Mouse (Mus musculus) intestine, postnatal 0 days (tissue): ENCODE data around the gene Runx1. TPM values are rescaled to one million over a fixed set of nuclear protein-coding genes. Genes with fewer than 3 reads are reported as not detected.

Source experiments
- ATAC-seq: fragments of 200-750 bp; cut with Nextera tagmentation; 2 replicates; pipeline ENCODE4 v1.8.0; 2017; ENCODE audit warnings: mild to moderate bottlenecking, moderate TSS enrichment, moderate library complexity
- H3K27ac ChIP-seq: fragments of 300-500 bp; sonication (generic); 2 replicates; pipeline ENCODE4 v1.5.1; 2014; ENCODE audit warnings: mild to moderate bottlenecking, low read depth, low read length, moderate library complexity
- H3K27me3 ChIP-seq: fragments of 300-500 bp; sonication (generic); replicated peaks from 2 replicates; pipeline ENCODE4 v1.6.1; 2014; ENCODE audit warnings: low read length, mixed read lengths; ENCODE audit not compliant: control insufficient read depth, insufficient read depth
- H3K36me3 ChIP-seq: fragments of 300-500 bp; sonication (generic); 2 replicates; pipeline ENCODE4 v1.6.1; 2014; ENCODE audit warnings: mild to moderate bottlenecking, moderate library complexity; ENCODE audit not compliant: control insufficient read depth, insufficient read depth
- H3K4me1 ChIP-seq: fragments of 300-500 bp; sonication (generic); replicated peaks from 2 replicates; pipeline ENCODE4 v1.6.1; 2014; ENCODE audit warnings: antibody characterized with exemption, low read length, mixed read lengths; ENCODE audit not compliant: control insufficient read depth, insufficient read depth
- H3K4me2 ChIP-seq: fragments of 300-500 bp; sonication (generic); replicated peaks from 2 replicates; pipeline ENCODE4 v1.6.1; 2014; ENCODE audit warnings: low read depth, mild to moderate bottlenecking, moderate library complexity
- H3K4me3 ChIP-seq: fragments of 300-500 bp; sonication (generic); 2 replicates; pipeline ENCODE4 v1.5.1; 2014; ENCODE audit warnings: low read depth, low read length
- H3K9ac ChIP-seq: fragments of 300-500 bp; sonication (generic); 2 replicates; pipeline ENCODE4 v1.6.1; 2014; ENCODE audit warnings: mild to moderate bottlenecking, low read depth, low read length
- H3K9me3 ChIP-seq: fragments of 300-500 bp; sonication (generic); 2 replicates; pipeline ENCODE4 v1.6.1; 2016; ENCODE audit warnings: mixed run types; ENCODE audit not compliant: control insufficient read depth
- CTCF ChIP-seq: sonication (generic); IDR thresholded peaks from 2 replicates; pipeline ENCODE4 v1.5.1; 2016; ENCODE audit warnings: low read depth, mild to moderate bottlenecking, control low read depth, antibody characterized with exemption, moderate library complexity
- WGBS: fragments of 180-500 bp; shearing (Covaris S2); extraction: QIAGEN DNeasy Blood & Tissue Kit; methylation state at CpG from one replicate; pipeline ENCODE4 v1.1.7; 2014; 5-methylcytosine and 5-hydroxymethylcytosine counted together
- polyA plus RNA-seq: library from polyadenylated mRNA; unstranded; fragments of >200 nt; fragmentation: Nextera tagmentation; extraction: Ambion mirVana; gene quantifications from 2 replicates; pipeline ENCODE4 v1.2.1, GENCODE M21; 2015

The Runx1 gene
- polyA plus RNA-seq, 1 experiment from 2014 or later, result 1.7 TPM

- WGBS, result 92% methylated on average over 6 of the region's 6 CpGs
- ATAC-seq, result no peak
Measured at GRCm38 (mm10) chr16:92591783-92592182, 234.2 kb downstream of the Runx1 start.

GRCm38 (mm10) chr16:92587836-92588235 lies 238.1 kb downstream of the Runx1 start:
- Histone ChIP-seq H3K36me3 (no peaks in the 10 kb centered on the region), H3K9ac (no peak overlapping the region), H3K27me3 (no peaks in the 10 kb centered on the region), H3K4me1 (no peaks in the 10 kb centered on the region), H3K4me3 (no peak overlapping the region), H3K9me3 (no peaks in the 10 kb centered on the region), H3K4me2 (no peak overlapping the region), H3K27ac (no peak overlapping the region)
- 88% methylated on average over 4 of the region's 4 CpGs for WGBS
- ATAC-seq, result no peak
- no peak for TF ChIP-seq CTCF

More at GRCm38 (mm10) chr16:92591783-92592182, 234.2 kb downstream of the Runx1 start:
- Histone ChIP-seq H3K36me3 (no peaks in the 10 kb centered on the region), H3K27ac (no peak overlapping the region), H3K9ac (no peak overlapping the region), H3K9me3 (no peaks in the 10 kb centered on the region), H3K4me2 (no peak overlapping the region), H3K4me1 (no peaks in the 10 kb centered on the region), H3K4me3 (no peak overlapping the region), H3K27me3 (no peaks in the 10 kb centered on the region)
- TF ChIP-seq CTCF, result no peak

- Histone ChIP-seq H3K27ac (no peak overlapping the region), H3K36me3 (no peaks in the 10 kb centered on the region), H3K4me3 (no peak overlapping the region), H3K4me2 (no peak overlapping the region), H3K4me1 (no peaks in the 10 kb centered on the region), H3K9me3 (no peaks in the 10 kb centered on the region), H3K27me3 (no peaks in the 10 kb centered on the region), H3K9ac (no peak overlapping the region)
- no peak for ATAC-seq
- TF ChIP-seq CTCF, result no peak
- WGBS, result 71% methylated on average over 10 of the region's 10 CpGs
Measured at GRCm38 (mm10) chr16:92581767-92582166, 244.2 kb downstream of the Runx1 start.

GRCm38 (mm10) chr16:92580981-92581380 lies 245.0 kb downstream of the Runx1 start:
- no peak for ATAC-seq
- no peak overlapping the region for H3K4me2 ChIP-seq
- H3K27ac ChIP-seq, result no peak overlapping the region
- no peak overlapping the region for H3K4me3 ChIP-seq
- no peaks in the 10 kb centered on the region for H3K36me3 ChIP-seq
- TF ChIP-seq CTCF, result no peak
- no peak overlapping the region for H3K9ac ChIP-seq
- no peaks in the 10 kb centered on the region for H3K27me3 ChIP-seq
- WGBS, result 81% methylated on average over 10 of the region's 10 CpGs
- H3K9me3 ChIP-seq, result no peaks in the 10 kb centered on the region
- H3K4me1 ChIP-seq, result no peaks in the 10 kb centered on the region

- no peak for TF ChIP-seq CTCF
- WGBS, result 73% methylated on average over 7 of the region's 7 CpGs
Measured at GRCm38 (mm10) chr16:92578915-92579653, 246.9 kb downstream of the Runx1 start.

GRCm38 (mm10) chr16:92577381-92577780 lies 248.6 kb downstream of the Runx1 start:
- no peaks in the 10 kb centered on the region for H3K4me1 ChIP-seq
- H3K9me3 ChIP-seq, result no peaks in the 10 kb centered on the region
- no peak for TF ChIP-seq CTCF
- no peak overlapping the region for H3K27ac ChIP-seq
- H3K36me3 ChIP-seq, result no peaks in the 10 kb centered on the region
- 74% methylated on average over 9 of the region's 9 CpGs for WGBS
- H3K4me2 ChIP-seq, result no peak overlapping the region
- no peak for ATAC-seq
- H3K4me3 ChIP-seq, result no peak overlapping the region
- no peak overlapping the region for H3K9ac ChIP-seq
- no peaks in the 10 kb centered on the region for H3K27me3 ChIP-seq

More at GRCm38 (mm10) chr16:92578915-92579653, 246.9 kb downstream of the Runx1 start:
- no peak overlapping the region for H3K4me3 ChIP-seq
- no peaks in the 10 kb centered on the region for H3K27me3 ChIP-seq
- ATAC-seq, result no peak
- H3K36me3 ChIP-seq, result no peaks in the 10 kb centered on the region
- no peak overlapping the region for H3K9ac ChIP-seq
- H3K9me3 ChIP-seq, result no peaks in the 10 kb centered on the region
- no peak overlapping the region for H3K4me2 ChIP-seq
- no peaks in the 10 kb centered on the region for H3K4me1 ChIP-seq
- no peak overlapping the region for H3K27ac ChIP-seq

GRCm38 (mm10) chr16:92575792-92576191 lies 250.2 kb downstream of the Runx1 start:
- H3K27me3 ChIP-seq, result no peaks in the 10 kb centered on the region
- no peaks in the 10 kb centered on the region for H3K9me3 ChIP-seq
- 58% methylated on average over 10 of the region's 10 CpGs for WGBS
- no peak for ATAC-seq
- H3K36me3 ChIP-seq, result no peaks in the 10 kb centered on the region
- H3K27ac ChIP-seq, result no peak overlapping the region
- no peak for TF ChIP-seq CTCF
- no peak overlapping the region for H3K4me3 ChIP-seq
- H3K4me1 ChIP-seq, result no peaks in the 10 kb centered on the region
- no peak overlapping the region for H3K4me2 ChIP-seq
- no peak overlapping the region for H3K9ac ChIP-seq
